Mouse (Mus musculus) intestine, postnatal 0 days (tissue): ENCODE data around the gene Tmem245. TPM values are rescaled to one million over a fixed set of nuclear protein-coding genes. Genes with fewer than 3 reads are reported as not detected.
A peak's percentile ranks its signal among the peaks of the same experiment; 100 is the strongest.

Experiments
- ATAC-seq: fragments of 200-750 bp; cut with Nextera tagmentation; 2 replicates; pipeline ENCODE4 v1.8.0; 2017; ENCODE audit warnings: mild to moderate bottlenecking, moderate TSS enrichment, moderate library complexity
- H3K27ac ChIP-seq: fragments of 300-500 bp; sonication (generic); 2 replicates; pipeline ENCODE4 v1.5.1; 2014; ENCODE audit warnings: mild to moderate bottlenecking, low read depth, low read length, moderate library complexity
- H3K27me3 ChIP-seq: fragments of 300-500 bp; sonication (generic); replicated peaks from 2 replicates; pipeline ENCODE4 v1.6.1; 2014; ENCODE audit warnings: low read length, mixed read lengths; ENCODE audit not compliant: control insufficient read depth, insufficient read depth
- H3K36me3 ChIP-seq: fragments of 300-500 bp; sonication (generic); 2 replicates; pipeline ENCODE4 v1.6.1; 2014; ENCODE audit warnings: mild to moderate bottlenecking, moderate library complexity; ENCODE audit not compliant: control insufficient read depth, insufficient read depth
- H3K4me1 ChIP-seq: fragments of 300-500 bp; sonication (generic); replicated peaks from 2 replicates; pipeline ENCODE4 v1.6.1; 2014; ENCODE audit warnings: antibody characterized with exemption, low read length, mixed read lengths; ENCODE audit not compliant: control insufficient read depth, insufficient read depth
- H3K4me2 ChIP-seq: fragments of 300-500 bp; sonication (generic); replicated peaks from 2 replicates; pipeline ENCODE4 v1.6.1; 2014; ENCODE audit warnings: low read depth, mild to moderate bottlenecking, moderate library complexity
- H3K4me3 ChIP-seq: fragments of 300-500 bp; sonication (generic); 2 replicates; pipeline ENCODE4 v1.5.1; 2014; ENCODE audit warnings: low read depth, low read length
- H3K9ac ChIP-seq: fragments of 300-500 bp; sonication (generic); 2 replicates; pipeline ENCODE4 v1.6.1; 2014; ENCODE audit warnings: mild to moderate bottlenecking, low read depth, low read length
- H3K9me3 ChIP-seq: fragments of 300-500 bp; sonication (generic); 2 replicates; pipeline ENCODE4 v1.6.1; 2016; ENCODE audit warnings: mixed run types; ENCODE audit not compliant: control insufficient read depth
- CTCF ChIP-seq: sonication (generic); IDR thresholded peaks from 2 replicates; pipeline ENCODE4 v1.5.1; 2016; ENCODE audit warnings: low read depth, mild to moderate bottlenecking, control low read depth, antibody characterized with exemption, moderate library complexity
- WGBS: fragments of 180-500 bp; shearing (Covaris S2); extraction: QIAGEN DNeasy Blood & Tissue Kit; methylation state at CpG from one replicate; pipeline ENCODE4 v1.1.7; 2014; 5-methylcytosine and 5-hydroxymethylcytosine counted together
- polyA plus RNA-seq: library from polyadenylated mRNA; unstranded; fragments of >200 nt; fragmentation: Nextera tagmentation; extraction: Ambion mirVana; gene quantifications from 2 replicates; pipeline ENCODE4 v1.2.1, GENCODE M21; 2015

Tmem245 gene
- polyA plus RNA-seq, 1 experiment from 2014 or later = 3.3 TPM

- H3K27ac ChIP-seq = no peak overlapping the region
- no peak overlapping the region for H3K4me3 ChIP-seq
- no peaks in the 10 kb centered on the region for H3K27me3 ChIP-seq
- H3K36me3 ChIP-seq = no peaks in the 10 kb centered on the region
- 0 out of 2 replicates have a peak, but pooled peaks cover 2% of the 10 kb centered on the region for H3K4me1 ChIP-seq
- H3K4me2 ChIP-seq = no peak overlapping the region
- WGBS = 55% methylated on average over 6 of the region's 6 CpGs
- no peak for TF ChIP-seq CTCF
- no peak overlapping the region for H3K9ac ChIP-seq
- no peak for ATAC-seq
- H3K9me3 ChIP-seq = no peaks in the 10 kb centered on the region
Observed at GRCm38 (mm10) chr4:56949494-56949893, 2.3 kb upstream of the Tmem245 start.

- Histone ChIP-seq H3K4me2 (peak overlapping the region; percentile 95), H3K4me3 (peak overlapping the region; percentile 84), H3K27me3 (no peaks in the 10 kb centered on the region)
Observed at GRCm38 (mm10) chr4:56946180-56946579, 1.1 kb downstream of the Tmem245 start.

DNA sequence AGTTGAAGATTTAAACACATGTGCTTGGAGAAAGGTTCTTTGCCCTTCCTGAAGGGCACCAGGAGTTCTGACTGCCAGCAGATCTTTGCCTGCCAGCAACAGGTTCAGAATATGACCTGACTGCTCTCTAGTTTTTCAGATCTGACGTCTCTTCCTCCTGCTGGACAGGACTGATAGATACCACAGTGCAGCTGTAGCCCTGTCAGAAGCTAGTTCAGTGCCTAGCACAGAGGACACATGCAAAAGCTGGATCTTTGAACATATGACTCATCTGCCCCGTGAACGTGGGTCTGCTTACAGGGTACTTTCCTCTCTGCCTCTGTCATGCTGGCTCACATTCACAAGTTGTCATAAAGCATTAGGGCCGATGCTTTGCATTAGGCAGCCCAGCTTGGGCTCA, 3.0 kb downstream of the Tmem245 start:
- no peak overlapping the region for H3K9ac ChIP-seq

More at GRCm38 (mm10) chr4:56946180-56946579, 1.1 kb downstream of the Tmem245 start:
- Histone ChIP-seq H3K9me3 (no peaks in the 10 kb centered on the region), H3K36me3 (no peaks in the 10 kb centered on the region), H3K4me1 (peaks cover 5% of the 10 kb centered on the region; the same call in 1 of the 2 replicates), H3K9ac (peak overlapping the region; percentile 88), H3K27ac (peak overlapping the region; percentile 93)
- under 1% methylated on average over 14 of the region's 14 CpGs for WGBS
- ATAC-seq = no peak
- TF ChIP-seq CTCF = no peak

GRCm38 (mm10) chr4:56943258-56943657, 4.0 kb downstream of the Tmem245 start:
- peaks cover 8% of the 10 kb centered on the region; the same call in 1 of the 2 replicates for H3K4me1 ChIP-seq

More for the DNA sequence above, 3.0 kb downstream of the Tmem245 start:
- Histone ChIP-seq H3K4me1 (peaks cover 8% of the 10 kb centered on the region; the same call in 1 of the 2 replicates), H3K36me3 (no peaks in the 10 kb centered on the region), H3K9me3 (no peaks in the 10 kb centered on the region), H3K27me3 (no peaks in the 10 kb centered on the region), H3K4me2 (peak overlapping the region; percentile 95), H3K27ac (peak overlapping the region; percentile 70), H3K4me3 (no peak overlapping the region)
- peak; percentile 40 for ATAC-seq
- no peak for TF ChIP-seq CTCF
- WGBS = 17% methylated on average over 4 of the region's 4 CpGs

GRCm38 (mm10) chr4:56942567-56942966, 4.7 kb downstream of the Tmem245 start:
- Histone ChIP-seq H3K4me1 (peaks cover 8% of the 10 kb centered on the region; the same call in 1 of the 2 replicates), H3K27me3 (no peaks in the 10 kb centered on the region), H3K36me3 (no peaks in the 10 kb centered on the region), H3K27ac (no peak overlapping the region), H3K9ac (no peak overlapping the region), H3K4me2 (peak overlapping the region; percentile 24; the same call in 1 of the 2 replicates), H3K4me3 (no peak overlapping the region), H3K9me3 (no peaks in the 10 kb centered on the region)
- TF ChIP-seq CTCF = no peak
- WGBS = 84% methylated on average over 1 of the region's 1 CpGs
- no peak for ATAC-seq

More at GRCm38 (mm10) chr4:56943258-56943657, 4.0 kb downstream of the Tmem245 start:
- no peak for ATAC-seq
- Histone ChIP-seq H3K36me3 (no peaks in the 10 kb centered on the region), H3K27ac (peak overlapping the region; percentile 70), H3K9ac (no peak overlapping the region), H3K27me3 (no peaks in the 10 kb centered on the region), H3K4me2 (0 out of 2 replicates have a peak overlapping the region, but pooled peaks have one; percentile 25), H3K4me3 (no peak overlapping the region), H3K9me3 (no peaks in the 10 kb centered on the region)
- no peak for TF ChIP-seq CTCF
- WGBS = 31% methylated on average over 1 of the region's 1 CpGs

- Histone ChIP-seq H3K4me3 (no peak overlapping the region), H3K4me2 (no peak overlapping the region), H3K9ac (no peak overlapping the region), H3K9me3 (no peaks in the 10 kb centered on the region), H3K4me1 (peaks cover 8% of the 10 kb centered on the region; the same call in 1 of the 2 replicates), H3K27me3 (no peaks in the 10 kb centered on the region), H3K27ac (no peak overlapping the region), H3K36me3 (no peaks in the 10 kb centered on the region)
- WGBS = 72% methylated on average over 4 of the region's 4 CpGs
- ATAC-seq = no peak
- TF ChIP-seq CTCF = no peak
Observed at GRCm38 (mm10) chr4:56941481-56941880, 5.8 kb downstream of the Tmem245 start.
